Mouse (Mus musculus): Measurements from ENCODE around the gene Stoml3. TPM values are rescaled to one million over a fixed set of nuclear protein-coding genes. Genes with fewer than 3 reads are reported as not detected.

The Stoml3 gene
- total RNA-seq, 1 experiment from 2014 or later: not detected

DNA sequence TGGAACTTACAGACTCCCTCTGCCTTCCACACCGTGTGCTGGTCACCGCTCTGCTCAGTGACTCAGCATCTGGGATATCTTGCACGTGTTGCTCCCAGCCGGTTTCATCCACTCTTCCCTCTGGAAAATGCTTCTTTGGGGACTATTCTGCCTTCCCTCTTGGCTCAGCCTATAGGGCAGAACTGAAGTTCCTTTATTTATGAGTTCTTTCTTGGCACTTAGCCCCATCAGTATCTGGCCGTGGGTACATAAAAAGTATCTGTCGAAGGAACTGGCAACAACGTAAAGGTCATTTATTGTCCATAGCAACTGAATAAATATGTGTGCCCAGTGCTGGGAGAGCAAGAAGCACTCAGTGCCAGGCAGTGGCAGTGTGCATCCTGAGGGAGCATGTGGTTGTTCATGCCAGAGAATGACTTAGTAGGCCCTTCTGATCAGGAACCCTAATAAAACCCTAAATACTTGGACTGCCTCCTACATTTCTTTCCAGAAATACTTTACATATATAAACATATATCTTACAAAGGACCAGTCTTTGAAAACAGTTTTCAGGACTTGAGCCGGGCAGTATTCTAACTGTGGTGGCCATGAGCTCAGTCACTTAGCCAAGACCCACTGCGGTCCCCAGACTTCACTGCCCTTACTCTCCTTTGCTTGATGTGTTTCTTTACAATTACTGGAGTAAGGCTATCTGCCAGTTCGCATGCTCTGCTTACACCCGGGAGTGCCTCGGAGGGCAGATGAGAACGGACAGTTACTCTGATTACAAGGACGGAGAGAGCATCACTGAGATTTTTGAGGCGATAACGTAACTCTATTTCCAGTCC is 69.1 kb downstream of the Stoml3 start:
- ATAC-seq (replicated peaks; ENCODE audit: insufficient number of reproducible peaks, low FRiP score, low TSS enrichment, poor library complexity, severe bottlenecking): no peak

Other genes starting within 250 kb of the Stoml3 start
- gene Nhlrc3, start 25.3 kb upstream of the Stoml3 start, total RNA-seq (2017): 18.1 to 22.5 TPM (median 19.7 TPM) in 3 replicates
- gene Proser1, start 25.0 kb upstream of the Stoml3 start, total RNA-seq (2017): 7.4 to 10.4 TPM (median 8.1 TPM) in 3 replicates
- gene Frem2, start 168.7 kb downstream of the Stoml3 start, total RNA-seq (2017): not detected in 3 replicates